Mouse (Mus musculus) testis, adult 2 months (tissue): Measurements from ENCODE around the gene Gm17651. TPM values are rescaled to one million over a fixed set of nuclear protein-coding genes. Genes with fewer than 3 reads are reported as not detected.

ENCODE experiments used
- H3K27ac ChIP-seq: fragments of 200-500 bp; 2 replicates; pipeline ENCODE4 v1.5.1; 2012; ENCODE audit warnings: low read depth, low read length; ENCODE audit not compliant: control insufficient read depth, insufficient read depth
- H3K27me3 ChIP-seq: fragments of 200-500 bp; 2 replicates; pipeline ENCODE4 v1.6.1; 2012; ENCODE audit warnings: mild to moderate bottlenecking, low read length, moderate library complexity; ENCODE audit not compliant: control insufficient read depth, insufficient read depth
- H3K36me3 ChIP-seq: fragments of 200-500 bp; 2 replicates; pipeline ENCODE4 v1.6.1; 2012; ENCODE audit warnings: mild to moderate bottlenecking, low read length; ENCODE audit not compliant: control insufficient read depth, insufficient read depth
- H3K4me1 ChIP-seq: fragments of 200-500 bp; 2 replicates; pipeline ENCODE4 v1.6.1; 2012; ENCODE audit warnings: low read length; ENCODE audit not compliant: control insufficient read depth, insufficient read depth
- H3K4me3 ChIP-seq: fragments of 200-500 bp; 2 replicates; pipeline ENCODE4 v1.5.1; 2012; ENCODE audit warnings: low read depth, mild to moderate bottlenecking, low read length, moderate library complexity, mixed read lengths; ENCODE audit not compliant: control insufficient read depth
- CTCF ChIP-seq: fragments of 200-500 bp; IDR thresholded peaks from 2 replicates; pipeline ENCODE4 v1.5.1; 2012; ENCODE audit warnings: low read depth, mild to moderate bottlenecking, inconsistent platforms, low read length, moderate library complexity; ENCODE audit not compliant: control insufficient read depth, insufficient read depth, insufficient replicate concordance
- POLR2A ChIP-seq: fragments of 200-500 bp; IDR thresholded peaks from 2 replicates; pipeline ENCODE4 v1.6.1; 2012; ENCODE audit warnings: low read depth, mild to moderate bottlenecking, inconsistent platforms, low read length, moderate library complexity; ENCODE audit not compliant: control insufficient read depth
- polyA plus RNA-seq: library from polyadenylated mRNA; depleted of rRNA; stranded (reverse); fragments of >200 nt; gene quantifications from 2 replicates; pipeline ENCODE4 v1.2.3, GENCODE M21; 2012; rRNA removed

The Gm17651 gene
- not detected in 2 replicates for polyA plus RNA-seq

DNA sequence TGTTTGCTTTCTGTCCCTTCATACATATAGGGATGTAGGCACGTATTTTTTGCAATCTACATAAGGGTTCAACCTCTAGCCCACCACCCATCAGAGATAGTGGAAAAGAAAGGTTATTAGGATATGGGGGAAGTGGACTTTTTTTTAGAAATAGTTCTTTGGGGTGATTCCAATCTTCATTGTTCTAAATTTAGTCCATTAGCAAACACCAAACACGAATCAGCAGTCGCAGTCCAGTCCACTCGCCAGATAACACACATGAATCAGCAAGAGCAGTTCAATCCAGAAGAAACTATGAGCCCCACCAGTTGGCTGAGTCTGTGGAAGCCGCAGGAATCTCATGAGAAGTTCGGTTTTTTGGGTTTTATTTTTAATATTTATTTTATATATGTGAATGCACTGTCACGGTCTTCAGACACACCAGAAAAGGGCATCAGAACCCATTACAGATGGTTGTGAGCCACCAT lies at the start of gene Gm17651:
Gene Gm17651, minus strand, starts transcription at position 51 of the 467 bp plus-strand sequence.
- Histone ChIP-seq H3K4me3 (no peak within 1 kb of the TSS), H3K27me3 (no peaks in the 10 kb centered on the region), H3K27ac (no peak within 1 kb of the TSS), H3K36me3 (no peaks in the 10 kb centered on the region; the same call in 1 of the 2 replicates), H3K4me1 (no peaks in the 10 kb centered on the region)
- TF ChIP-seq CTCF (no peak), POLR2A (no peak)

DNA sequence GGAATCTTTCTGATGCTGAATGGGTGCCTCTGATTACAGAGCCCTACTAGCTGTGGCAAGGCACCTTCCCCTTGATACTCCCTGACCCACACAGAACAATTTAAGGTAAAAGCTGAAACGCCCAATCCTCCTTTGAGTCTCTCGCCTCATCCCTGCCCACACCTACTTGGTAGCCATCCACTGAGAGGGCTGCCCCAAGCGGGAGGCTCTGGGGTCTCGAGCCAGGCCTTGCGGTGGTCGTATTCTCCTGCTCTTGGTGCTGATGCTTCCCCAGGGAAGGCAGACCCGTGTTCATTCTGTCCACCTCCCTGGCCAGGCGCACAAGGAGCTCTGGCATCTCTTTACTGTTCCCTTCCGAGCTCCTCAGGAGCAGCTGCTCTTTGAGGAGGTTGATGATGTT lies 44.6 kb upstream of the Gm17651 start:
- Histone ChIP-seq H3K27ac (no peak overlapping the region), H3K4me1 (no peaks in the 10 kb centered on the region), H3K36me3 (no peaks in the 10 kb centered on the region), H3K4me3 (no peak overlapping the region), H3K27me3 (no peaks in the 10 kb centered on the region)
- TF ChIP-seq POLR2A (no peak), CTCF (no peak)

DNA sequence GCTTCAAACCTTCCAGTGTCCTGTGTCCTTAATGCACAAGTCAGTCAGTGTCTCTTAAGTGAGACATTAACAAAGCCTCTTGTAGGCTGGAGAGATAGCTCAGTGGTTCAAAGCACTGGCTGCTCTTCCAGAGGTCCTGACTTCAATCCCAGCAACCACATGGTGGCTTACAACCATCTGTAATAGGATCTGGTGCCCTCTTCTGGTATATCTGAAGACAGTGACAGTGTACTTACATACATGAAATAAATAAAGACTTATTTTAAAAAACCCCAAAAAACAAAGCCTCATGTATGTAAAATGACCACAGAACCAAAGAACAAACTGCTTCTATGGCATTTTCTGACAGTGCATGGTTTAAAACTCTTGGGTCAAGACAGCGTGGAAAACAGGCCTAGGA lies 41.4 kb upstream of the Gm17651 start:
- TF ChIP-seq CTCF (no peak), POLR2A (no peak)

DNA sequence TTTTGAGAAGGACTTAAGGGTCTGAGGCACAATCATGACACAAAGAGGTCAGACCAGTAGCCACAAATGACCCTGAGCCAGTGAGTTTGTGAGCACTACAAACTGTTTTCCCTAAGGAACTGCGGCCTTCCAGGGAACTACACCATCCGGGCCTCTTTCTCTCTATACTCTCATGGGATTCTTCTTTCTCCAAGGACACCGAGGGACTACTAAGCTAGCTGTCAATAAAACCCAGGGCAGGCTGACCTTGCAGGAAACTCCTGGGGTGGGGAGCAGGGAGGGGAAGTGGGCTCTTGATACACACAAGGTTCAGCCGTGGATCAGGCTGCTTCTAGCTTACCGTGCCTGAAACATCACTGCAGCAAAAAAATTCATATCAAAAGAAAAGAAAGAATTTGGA lies 36.4 kb upstream of the Gm17651 start:
- Histone ChIP-seq H3K4me1 (no peaks in the 10 kb centered on the region), H3K27ac (no peak overlapping the region), H3K27me3 (no peaks in the 10 kb centered on the region), H3K4me3 (no peak overlapping the region), H3K36me3 (no peaks in the 10 kb centered on the region)
- no peak for TF ChIP-seq POLR2A

More for the DNA sequence above, 41.4 kb upstream of the Gm17651 start:
- Histone ChIP-seq H3K36me3 (no peaks in the 10 kb centered on the region), H3K4me1 (no peaks in the 10 kb centered on the region), H3K27me3 (no peaks in the 10 kb centered on the region), H3K27ac (no peak overlapping the region), H3K4me3 (no peak overlapping the region)

DNA sequence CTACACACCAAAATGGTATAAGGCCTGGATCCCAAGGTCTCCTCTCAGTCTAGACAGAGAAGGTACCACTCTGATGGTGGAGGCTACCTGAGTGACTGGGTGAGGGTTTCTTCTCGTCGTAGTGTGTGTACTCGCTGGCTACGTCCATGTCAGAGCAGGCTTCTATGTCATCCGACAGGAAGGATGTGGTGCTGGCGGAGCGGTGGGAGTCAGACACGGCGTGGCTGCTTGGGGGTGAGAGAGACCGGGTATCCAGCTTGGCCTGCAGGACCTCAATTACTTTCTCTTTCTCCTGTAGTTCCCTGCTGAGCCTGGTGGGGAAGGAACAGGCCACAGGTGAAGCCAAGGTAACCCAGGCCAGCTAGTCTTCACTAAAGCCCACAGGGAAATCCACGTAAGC lies 35.6 kb upstream of the Gm17651 start:
- no peaks in the 10 kb centered on the region for H3K36me3 ChIP-seq
- no peak overlapping the region for H3K4me3 ChIP-seq
- no peak for TF ChIP-seq CTCF
- no peak for TF ChIP-seq POLR2A
- no peaks in the 10 kb centered on the region for H3K27me3 ChIP-seq
- no peaks in the 10 kb centered on the region for H3K4me1 ChIP-seq
- H3K27ac ChIP-seq, result no peak overlapping the region

DNA sequence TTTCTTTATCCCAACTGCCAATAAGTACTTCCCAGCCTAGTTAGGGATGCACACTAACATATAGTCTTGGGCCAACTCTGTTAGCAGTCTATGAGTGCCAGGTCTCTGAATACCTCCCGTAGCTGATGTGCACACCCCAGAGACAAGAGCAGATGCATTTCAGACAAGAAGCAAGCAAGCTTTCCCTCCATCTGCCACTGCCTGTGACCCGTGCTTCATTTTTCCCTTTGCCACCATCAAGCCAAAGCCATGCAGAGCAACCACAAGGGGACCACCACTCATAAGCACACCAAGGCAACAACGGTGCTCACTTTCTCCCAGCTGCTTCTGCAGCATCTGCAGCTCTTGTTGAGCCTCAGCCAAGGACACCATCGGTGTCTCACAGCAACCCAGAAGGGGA lies 32.1 kb upstream of the Gm17651 start:
- H3K4me1 ChIP-seq, result peaks cover 3% of the 10 kb centered on the region
- TF ChIP-seq POLR2A, result no peak
- no peak for TF ChIP-seq CTCF
- H3K27me3 ChIP-seq, result no peaks in the 10 kb centered on the region
- no peaks in the 10 kb centered on the region for H3K36me3 ChIP-seq
- H3K4me3 ChIP-seq, result no peak overlapping the region
- H3K27ac ChIP-seq, result no peak overlapping the region

DNA sequence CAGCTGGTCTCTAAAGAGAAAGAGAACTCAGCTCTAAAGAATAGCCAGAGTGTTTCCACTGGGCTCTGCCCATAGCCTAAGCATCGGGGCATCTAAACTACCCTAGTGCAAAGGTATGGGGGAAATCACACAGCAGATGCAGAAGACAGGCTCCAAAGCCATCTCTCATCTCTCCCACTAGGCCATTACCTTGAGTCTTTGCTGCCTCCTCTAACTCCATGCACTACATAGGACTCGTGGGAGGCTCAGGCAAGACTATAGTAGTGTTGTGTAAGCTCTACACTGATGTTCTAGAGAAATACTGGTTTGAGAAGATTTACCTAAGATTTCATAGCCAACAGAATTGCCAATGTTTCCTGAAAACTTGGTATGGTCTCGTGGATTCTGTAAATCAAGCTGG lies 31.0 kb upstream of the Gm17651 start:
- TF ChIP-seq POLR2A (no peak), CTCF (no peak)
- Histone ChIP-seq H3K4me3 (no peak overlapping the region), H3K36me3 (peaks cover 1% of the 10 kb centered on the region; the same call in 1 of the 2 replicates)

DNA sequence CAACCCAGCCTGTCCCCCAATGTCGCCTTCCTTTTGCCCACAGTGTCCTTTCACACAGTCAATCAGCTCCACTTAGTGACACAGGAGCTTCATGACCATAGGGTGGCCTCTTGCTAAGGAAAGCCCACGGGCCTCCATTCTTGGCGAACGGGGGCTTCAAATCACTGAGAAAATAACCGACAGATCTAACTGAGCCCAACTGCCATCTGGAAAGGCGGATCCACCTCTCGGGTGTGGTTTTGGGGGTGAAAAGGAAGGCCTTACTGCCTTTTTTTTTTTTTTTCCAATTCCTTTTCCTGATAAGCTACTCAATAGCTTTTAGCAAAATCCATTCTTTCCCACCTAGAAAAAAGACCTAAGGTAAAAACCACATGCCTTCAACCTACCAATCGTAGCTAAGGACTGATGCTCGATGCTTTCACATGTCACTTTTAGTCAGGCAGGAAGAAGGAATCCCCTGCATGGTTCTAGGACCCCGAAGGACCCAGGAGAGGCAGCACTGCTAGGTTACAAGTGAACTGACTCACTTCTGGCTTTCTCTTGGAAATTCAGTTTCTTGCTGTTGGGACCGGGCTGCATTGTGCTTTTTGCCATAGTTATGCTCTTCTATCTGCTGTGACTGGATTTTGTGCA lies 28.1 kb upstream of the Gm17651 start:
- 0 out of 2 replicates have a peak overlapping the region, but pooled peaks have one; percentile 16 for H3K27ac ChIP-seq
- H3K27me3 ChIP-seq, result no peaks in the 10 kb centered on the region
- H3K36me3 ChIP-seq, result peaks cover 1% of the 10 kb centered on the region; the same call in 1 of the 2 replicates
- H3K4me3 ChIP-seq, result peak overlapping the region; percentile 78
- H3K4me1 ChIP-seq, result peaks cover 5% of the 10 kb centered on the region
- TF ChIP-seq CTCF (no peak), POLR2A (no peak)

More for the DNA sequence above, 31.0 kb upstream of the Gm17651 start:
- H3K27me3 ChIP-seq, result no peaks in the 10 kb centered on the region
- H3K27ac ChIP-seq, result no peak overlapping the region
- peaks cover 5% of the 10 kb centered on the region for H3K4me1 ChIP-seq
